Mouse (Mus musculus): Measurements from ENCODE around the gene Gm17662. TPM values are rescaled to one million over a fixed set of nuclear protein-coding genes. Genes with fewer than 3 reads are reported as not detected.

Gene Gm17662
- not detected in 2 replicates for polyA plus RNA-seq (2016; fragmentation: Nextera tagmentation; extraction: Ambion mirVana)

DNA sequence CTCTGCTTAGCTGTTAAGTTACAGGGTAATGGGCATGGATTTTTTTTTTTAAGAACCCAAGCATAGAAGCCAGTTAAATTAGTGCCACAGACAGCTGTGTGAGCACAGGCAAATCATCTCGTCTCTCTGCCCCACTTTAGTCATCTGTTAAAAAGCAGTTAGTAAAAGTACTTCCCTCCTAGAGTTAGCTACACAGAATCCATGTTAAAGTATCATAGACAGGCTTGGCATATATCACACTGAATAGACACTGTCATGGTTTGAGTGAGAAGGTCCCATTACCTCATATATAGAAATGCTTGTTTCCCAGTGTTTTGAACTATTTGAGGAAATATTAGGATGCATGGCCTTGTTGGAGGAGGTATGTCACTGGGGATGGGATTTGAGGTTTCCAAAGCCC, at the start of gene Gm17662:
TSS of gene Gm17662 (plus strand) at position 301 of the 400 bp plus-strand sequence.
- ATAC-seq (ENCODE audit: low FRiP score, low read depth) = no peak
- no peaks in the 10 kb centered on the region for H3K27me3 ChIP-seq
- WGBS = 71% methylated on average over 1 of the region's 1 CpGs

DNA sequence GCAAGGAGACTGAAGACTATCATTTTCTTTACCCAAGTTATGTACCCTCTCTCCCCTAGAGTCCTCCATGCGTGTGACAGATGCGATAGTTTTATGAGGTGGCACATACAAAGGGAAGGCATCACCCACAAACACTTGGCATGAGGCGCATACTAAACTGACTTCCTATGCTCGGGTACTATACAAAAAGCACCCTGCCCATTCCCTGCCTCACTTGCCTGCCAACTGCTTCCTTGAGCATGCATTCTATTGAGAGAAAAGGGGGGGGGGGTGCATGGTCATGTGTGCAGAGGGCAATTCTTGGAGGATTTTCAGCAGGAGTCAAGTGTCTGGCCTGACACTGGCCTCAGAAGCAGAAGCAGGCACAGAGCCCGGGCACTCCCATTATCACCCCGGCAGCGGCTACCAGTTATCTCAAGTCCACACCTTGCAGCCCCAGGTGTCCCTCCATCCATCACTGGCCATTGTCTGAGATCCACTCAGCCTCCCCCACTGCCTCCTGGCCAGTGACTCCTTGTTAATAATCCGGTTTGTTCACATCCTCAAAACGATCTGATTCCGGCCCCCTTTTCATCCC, 46.3 kb upstream of the Gm17662 start:
- H3K9ac ChIP-seq (replicated peaks) = no peak overlapping the region
- ATAC-seq (ENCODE audit: low FRiP score, low read depth) = no peak
- 74% methylated on average over 10 of the region's 10 CpGs for WGBS

More for the DNA sequence above, at the start of gene Gm17662:
- Histone ChIP-seq H3K4me3 (no peak within 1 kb of the TSS), H3K36me3 (no peaks in the 10 kb centered on the region), H3K4me1 (no peaks in the 10 kb centered on the region), H3K9ac (replicated peaks) (no peak within 1 kb of the TSS), H3K9me3 (no peaks in the 10 kb centered on the region), H3K27ac (replicated peaks) (no peak within 1 kb of the TSS), H3K4me2 (replicated peaks) (no peak within 1 kb of the TSS)

DNA sequence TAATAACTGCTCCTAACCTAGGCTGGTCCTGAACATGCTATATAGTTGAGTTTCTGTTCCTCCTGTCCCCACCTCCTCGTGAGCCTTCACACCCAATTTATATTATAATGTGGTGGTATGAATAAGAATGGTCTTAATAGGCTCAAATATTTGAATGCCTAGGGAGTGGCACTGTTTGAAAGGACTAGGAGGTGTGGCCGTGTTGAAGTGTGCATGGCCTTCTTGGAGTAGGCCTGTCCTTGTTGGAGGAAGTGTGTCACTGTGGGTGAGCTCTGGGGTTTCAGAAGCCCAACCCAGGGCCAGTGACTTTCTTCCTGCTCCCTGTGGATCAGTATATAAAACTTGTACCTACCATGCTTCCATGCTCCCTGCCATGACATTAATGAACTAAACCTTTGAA, 43.5 kb upstream of the Gm17662 start:
- ATAC-seq (ENCODE audit: low FRiP score, low read depth) = no peak
- Histone ChIP-seq H3K27ac (replicated peaks) (no peak overlapping the region), H3K9ac (replicated peaks) (no peak overlapping the region), H3K36me3 (no peaks in the 10 kb centered on the region), H3K4me3 (no peak overlapping the region), H3K4me1 (peaks cover 11% of the 10 kb centered on the region; the same call in 1 of the 2 replicates), H3K27me3 (no peaks in the 10 kb centered on the region), H3K4me2 (replicated peaks) (no peak overlapping the region), H3K9me3 (no peaks in the 10 kb centered on the region)
- WGBS = 73% methylated on average over 2 of the region's 2 CpGs

More for the DNA sequence above, 46.3 kb upstream of the Gm17662 start:
- no peaks in the 10 kb centered on the region for H3K27me3 ChIP-seq
- no peak overlapping the region for H3K4me3 ChIP-seq
- H3K9me3 ChIP-seq = no peaks in the 10 kb centered on the region
- H3K4me1 ChIP-seq = peaks cover 11% of the 10 kb centered on the region; the same call in 1 of the 2 replicates
- H3K36me3 ChIP-seq = no peaks in the 10 kb centered on the region
- H3K27ac ChIP-seq (replicated peaks) = no peak overlapping the region
- no peak overlapping the region for H3K4me2 ChIP-seq (replicated peaks)

DNA sequence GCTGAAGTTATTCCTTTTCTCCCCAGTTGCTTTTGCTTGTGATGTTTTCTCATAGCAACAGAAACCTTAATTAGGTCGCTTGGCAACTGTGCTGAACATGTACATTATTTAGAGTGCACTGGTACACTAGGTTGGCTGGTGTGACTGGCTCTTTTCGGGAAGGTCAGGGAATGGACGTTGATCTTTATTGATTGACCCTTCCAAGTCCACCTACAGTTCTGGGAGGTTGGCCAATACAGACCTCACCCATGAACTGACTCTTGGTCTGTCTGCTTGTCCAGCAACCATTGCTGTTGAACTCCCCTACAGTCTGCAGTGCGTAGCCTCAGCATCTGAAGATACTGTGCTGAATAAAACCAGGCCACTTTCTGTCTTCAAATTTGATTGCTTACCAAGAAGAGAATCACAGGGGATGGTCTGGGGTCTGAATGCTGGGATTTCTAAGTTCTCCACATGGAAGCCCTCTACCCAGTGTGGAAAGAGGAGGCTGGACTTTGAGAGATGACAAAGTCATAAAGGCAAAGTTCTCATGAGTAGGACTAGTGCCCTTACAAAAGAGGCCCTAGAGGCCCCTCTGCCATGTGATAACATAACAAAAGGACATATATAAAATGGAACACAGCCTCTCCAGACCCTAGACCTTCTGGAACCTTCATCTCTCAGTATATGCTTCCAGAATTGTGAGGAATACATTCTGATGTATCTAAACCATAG, 40.5 kb upstream of the Gm17662 start:
- no peak for ATAC-seq (ENCODE audit: low FRiP score, low read depth)
- Histone ChIP-seq H3K27ac (replicated peaks) (no peak overlapping the region), H3K4me2 (replicated peaks) (no peak overlapping the region), H3K9ac (replicated peaks) (no peak overlapping the region), H3K9me3 (no peaks in the 10 kb centered on the region), H3K36me3 (no peaks in the 10 kb centered on the region), H3K4me1 (no peaks in the 10 kb centered on the region), H3K27me3 (no peaks in the 10 kb centered on the region), H3K4me3 (no peak overlapping the region)
- 87% methylated on average over 4 of the region's 4 CpGs for WGBS

DNA sequence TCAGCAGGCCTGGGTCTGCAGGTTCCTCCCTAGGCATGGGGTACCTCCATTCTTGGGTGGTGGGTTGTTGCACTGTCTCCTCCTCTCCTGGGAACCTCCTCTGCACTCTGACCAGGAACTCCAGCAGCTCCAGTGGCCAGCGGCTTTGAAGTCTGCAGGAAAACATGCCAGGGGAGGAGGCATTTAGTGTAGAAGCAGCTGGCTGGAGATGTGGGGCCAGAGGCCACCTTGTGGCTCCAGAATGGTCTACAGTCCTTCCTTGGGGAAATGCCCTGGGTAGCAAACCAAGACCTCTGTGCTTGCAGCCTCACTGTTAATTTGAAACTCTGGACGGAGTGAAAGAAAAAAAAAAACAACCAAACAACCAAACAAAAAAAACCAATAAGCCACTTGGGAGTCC, 39.6 kb upstream of the Gm17662 start:
- WGBS = 54% methylated on average over 2 of the region's 2 CpGs
- H3K9me3 ChIP-seq = no peaks in the 10 kb centered on the region
- H3K36me3 ChIP-seq = no peaks in the 10 kb centered on the region
- no peak overlapping the region for H3K9ac ChIP-seq (replicated peaks)
- H3K4me2 ChIP-seq (replicated peaks) = no peak overlapping the region
- no peak overlapping the region for H3K27ac ChIP-seq (replicated peaks)
- H3K4me3 ChIP-seq = no peak overlapping the region
- H3K27me3 ChIP-seq = no peaks in the 10 kb centered on the region
- H3K4me1 ChIP-seq = no peaks in the 10 kb centered on the region
- no peak for ATAC-seq (ENCODE audit: low FRiP score, low read depth)

DNA sequence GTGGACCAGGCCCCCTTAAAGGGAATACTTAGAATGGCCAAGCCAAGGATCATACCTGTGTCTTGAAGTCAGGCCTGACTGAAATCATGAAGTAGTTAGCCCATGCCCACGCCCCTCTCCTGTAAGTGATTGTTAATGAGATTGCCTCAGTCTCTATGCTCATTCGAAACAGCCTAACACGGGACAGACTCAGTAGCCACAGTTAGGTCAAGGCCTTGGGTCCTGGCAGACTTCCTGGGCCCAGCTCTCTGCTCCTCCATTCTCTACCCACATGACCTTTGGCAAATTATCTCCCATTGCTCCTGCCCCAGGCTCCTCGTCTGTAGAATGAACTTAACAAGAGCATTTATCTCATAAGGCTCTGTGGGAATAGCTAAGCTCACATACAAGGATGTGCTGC, 38.1 kb upstream of the Gm17662 start:
- WGBS = 74% methylated on average over 4 of the region's 4 CpGs
- H3K4me1 ChIP-seq = no peaks in the 10 kb centered on the region
- no peak overlapping the region for H3K4me3 ChIP-seq
- no peaks in the 10 kb centered on the region for H3K36me3 ChIP-seq
- H3K9ac ChIP-seq (replicated peaks) = no peak overlapping the region
- no peaks in the 10 kb centered on the region for H3K27me3 ChIP-seq
- no peak overlapping the region for H3K4me2 ChIP-seq (replicated peaks)
- H3K27ac ChIP-seq (replicated peaks) = no peak overlapping the region
- ATAC-seq (ENCODE audit: low FRiP score, low read depth) = no peak
- no peaks in the 10 kb centered on the region for H3K9me3 ChIP-seq

DNA sequence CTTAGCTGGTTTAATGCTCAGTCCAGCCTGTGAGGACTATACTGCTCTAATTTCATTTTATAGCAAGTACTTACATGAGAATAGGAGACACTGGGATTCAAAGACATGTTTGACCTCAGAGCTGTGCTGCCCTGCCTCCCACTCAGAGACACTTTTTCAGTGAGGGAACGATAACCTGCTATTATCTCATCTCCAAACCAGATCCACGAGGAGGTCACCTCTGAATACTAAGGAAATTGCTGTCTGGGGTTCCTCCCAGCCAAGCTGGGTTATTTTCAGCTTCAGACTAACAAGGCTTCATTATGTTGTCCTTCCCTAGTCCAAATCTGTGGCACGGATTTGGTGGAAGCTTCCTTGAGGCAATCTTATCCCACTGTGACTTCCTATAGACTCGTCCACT, 37.2 kb upstream of the Gm17662 start:
- no peaks in the 10 kb centered on the region for H3K9me3 ChIP-seq
- no peak overlapping the region for H3K9ac ChIP-seq (replicated peaks)
- H3K27ac ChIP-seq (replicated peaks) = no peak overlapping the region
- no peak overlapping the region for H3K4me3 ChIP-seq
- 78% methylated on average over 4 of the region's 4 CpGs for WGBS
- H3K36me3 ChIP-seq = no peaks in the 10 kb centered on the region
- H3K27me3 ChIP-seq = no peaks in the 10 kb centered on the region
- no peak for ATAC-seq (ENCODE audit: low FRiP score, low read depth)
- H3K4me2 ChIP-seq (replicated peaks) = no peak overlapping the region
- no peaks in the 10 kb centered on the region for H3K4me1 ChIP-seq

DNA sequence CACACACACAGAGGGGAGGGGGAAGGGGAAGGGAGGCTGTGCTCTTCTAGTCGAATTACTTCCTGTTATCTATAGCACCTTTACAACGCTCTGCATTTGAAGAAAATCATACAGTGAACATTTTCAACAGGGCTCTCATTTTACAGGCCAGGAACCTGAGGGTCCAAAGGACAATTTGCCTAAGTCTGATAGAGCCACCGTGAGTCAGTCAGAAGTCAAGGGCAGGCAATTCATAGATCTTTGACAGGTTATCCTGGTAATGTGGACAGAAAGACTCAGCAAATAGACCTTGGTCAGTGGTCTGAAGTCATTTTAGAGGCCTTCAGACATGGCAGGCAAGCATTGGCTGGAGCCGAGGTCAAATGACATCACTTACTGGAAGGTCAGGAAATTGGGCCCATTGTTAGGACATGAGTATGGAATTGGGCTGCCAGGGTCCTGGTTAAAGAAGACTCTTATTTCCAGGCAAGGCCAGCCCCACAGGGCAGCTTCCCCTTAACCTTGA, 33.5 kb upstream of the Gm17662 start:
- Histone ChIP-seq H3K4me2 (replicated peaks) (no peak overlapping the region), H3K27ac (replicated peaks) (no peak overlapping the region), H3K4me3 (no peak overlapping the region), H3K4me1 (no peaks in the 10 kb centered on the region), H3K27me3 (no peaks in the 10 kb centered on the region), H3K9me3 (no peaks in the 10 kb centered on the region), H3K36me3 (no peaks in the 10 kb centered on the region), H3K9ac (replicated peaks) (no peak overlapping the region)
- WGBS = 84% methylated on average over 4 of the region's 4 CpGs
- ATAC-seq (ENCODE audit: low FRiP score, low read depth) = no peak

DNA sequence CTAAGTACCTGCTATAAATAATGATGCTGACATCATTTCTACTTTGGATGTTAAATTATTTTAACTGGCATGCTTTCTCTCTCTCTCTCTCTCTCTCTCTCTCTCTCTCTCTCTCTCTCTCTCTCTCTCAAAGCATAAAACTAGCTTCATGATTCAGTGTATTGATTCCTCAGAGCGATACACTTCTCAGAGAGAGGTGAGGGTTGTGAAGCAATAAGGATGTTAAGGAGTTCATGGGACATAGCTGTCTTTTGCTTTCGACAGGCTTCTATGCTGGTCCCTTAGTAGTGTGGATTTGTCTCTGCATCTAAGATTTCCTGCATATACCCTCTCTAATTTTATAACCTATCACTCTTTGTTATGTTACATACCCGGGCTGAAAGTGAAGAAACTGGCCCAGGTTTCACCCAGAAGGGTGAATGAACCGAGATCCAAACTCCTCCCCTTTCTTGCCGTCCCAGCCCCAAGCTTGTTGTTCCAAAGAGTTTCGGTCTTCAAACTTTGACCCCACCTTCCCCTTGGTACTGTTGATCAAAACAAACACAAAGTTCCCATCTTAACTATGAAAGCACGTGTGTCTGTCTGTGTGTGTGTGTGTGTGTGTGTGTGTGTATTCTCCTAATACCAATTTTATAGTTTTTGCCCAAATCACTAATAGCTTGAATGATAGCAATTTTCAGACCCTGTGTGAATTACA, 32.6 kb upstream of the Gm17662 start:
- WGBS = 86% methylated on average over 7 of the region's 7 CpGs
- no peak for ATAC-seq (ENCODE audit: low FRiP score, low read depth)
- no peaks in the 10 kb centered on the region for H3K27me3 ChIP-seq

DNA sequence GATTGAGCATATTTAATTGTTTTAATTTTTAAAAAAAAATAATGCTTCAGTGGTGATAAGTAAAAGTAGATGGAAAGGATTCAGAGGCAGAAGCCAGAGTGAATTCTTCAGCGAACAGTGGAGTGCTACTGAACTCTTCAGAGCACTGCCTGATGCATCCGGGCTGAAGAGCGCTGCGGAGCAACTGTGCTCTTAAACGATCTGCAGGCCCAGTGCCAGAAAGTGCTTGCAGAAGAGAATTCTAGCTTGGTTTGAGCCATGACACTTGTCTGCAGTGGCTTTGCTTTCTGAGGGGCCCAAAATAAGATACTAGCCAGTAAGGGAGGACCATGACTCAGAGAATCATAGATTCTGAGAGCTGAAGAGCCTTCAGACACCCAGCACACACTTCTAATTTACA, 28.2 kb upstream of the Gm17662 start:
- Histone ChIP-seq H3K27me3 (no peaks in the 10 kb centered on the region), H3K4me3 (no peak overlapping the region), H3K4me1 (no peaks in the 10 kb centered on the region), H3K9ac (replicated peaks) (no peak overlapping the region), H3K9me3 (no peaks in the 10 kb centered on the region), H3K36me3 (no peaks in the 10 kb centered on the region), H3K27ac (replicated peaks) (no peak overlapping the region), H3K4me2 (replicated peaks) (no peak overlapping the region)
- WGBS = 86% methylated on average over 5 of the region's 5 CpGs
- ATAC-seq (ENCODE audit: low FRiP score, low read depth) = no peak

More for the DNA sequence above, 32.6 kb upstream of the Gm17662 start:
- H3K9me3 ChIP-seq = no peaks in the 10 kb centered on the region
- no peaks in the 10 kb centered on the region for H3K4me1 ChIP-seq
- H3K4me2 ChIP-seq (replicated peaks) = no peak overlapping the region
- no peak overlapping the region for H3K27ac ChIP-seq (replicated peaks)
- H3K4me3 ChIP-seq = no peak overlapping the region
- H3K9ac ChIP-seq (replicated peaks) = no peak overlapping the region
- H3K36me3 ChIP-seq = no peaks in the 10 kb centered on the region

DNA sequence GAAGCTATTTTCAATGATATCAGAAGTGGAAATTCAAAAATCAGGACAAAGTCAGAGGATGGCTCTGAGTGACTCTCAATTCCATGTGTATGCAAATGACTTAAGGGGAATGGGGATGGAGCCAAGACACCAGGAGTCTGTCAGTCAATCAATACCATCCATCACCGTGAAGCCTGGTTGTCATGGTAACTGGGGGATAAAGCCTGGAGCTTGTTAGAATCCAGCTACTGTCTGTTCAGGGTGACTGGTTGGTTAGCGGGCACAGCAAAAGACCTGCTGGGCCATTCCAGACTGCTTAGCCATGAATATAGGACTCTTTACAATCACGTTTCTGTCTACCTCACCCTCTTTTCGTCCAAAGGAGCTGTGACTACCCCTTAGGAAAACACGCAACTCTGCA, 22.0 kb upstream of the Gm17662 start:
- Histone ChIP-seq H3K27ac (replicated peaks) (peak overlapping the region; percentile 64), H3K4me1 (peaks cover 8% of the 10 kb centered on the region; the same call in 1 of the 2 replicates), H3K4me3 (no peak overlapping the region), H3K9ac (replicated peaks) (no peak overlapping the region), H3K9me3 (no peaks in the 10 kb centered on the region), H3K27me3 (no peaks in the 10 kb centered on the region), H3K4me2 (replicated peaks) (no peak overlapping the region), H3K36me3 (no peaks in the 10 kb centered on the region)
- peak; percentile 82 for ATAC-seq (ENCODE audit: low FRiP score, low read depth)
- 12% methylated on average over 5 of the region's 5 CpGs for WGBS

DNA sequence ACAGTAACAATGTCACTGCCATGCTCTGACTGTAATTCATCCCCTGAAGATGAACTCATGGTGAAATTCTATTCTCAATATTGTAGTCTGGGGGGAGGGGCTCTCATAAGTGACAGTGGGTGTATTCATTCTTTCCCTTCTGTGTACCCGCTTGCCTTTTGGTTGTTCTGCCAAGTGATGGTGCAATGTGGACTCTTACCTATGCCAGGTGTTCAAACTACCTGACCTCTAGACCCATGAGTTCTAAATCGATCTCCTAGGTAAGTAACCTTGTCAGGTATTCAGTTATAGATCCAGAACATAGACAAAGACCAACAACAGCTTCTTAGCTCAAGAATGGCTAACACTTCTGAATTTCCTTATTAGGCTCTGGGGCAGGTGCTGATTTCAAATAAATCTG, 18.8 kb upstream of the Gm17662 start:
- Histone ChIP-seq H3K9ac (replicated peaks) (no peak overlapping the region), H3K4me2 (replicated peaks) (no peak overlapping the region), H3K27me3 (no peaks in the 10 kb centered on the region), H3K4me3 (no peak overlapping the region), H3K4me1 (peaks cover 8% of the 10 kb centered on the region; the same call in 1 of the 2 replicates), H3K27ac (replicated peaks) (no peak overlapping the region), H3K9me3 (no peaks in the 10 kb centered on the region), H3K36me3 (no peaks in the 10 kb centered on the region)
- 79% methylated on average over 2 of the region's 2 CpGs for WGBS
- no peak for ATAC-seq (ENCODE audit: low FRiP score, low read depth)
